Mouse (Mus musculus) gonadal fat pad, adult 2 months (tissue): Measurements from ENCODE around the gene Klk1b16. TPM values are rescaled to one million over a fixed set of nuclear protein-coding genes. Genes with fewer than 3 reads are reported as not detected.
"Not testable (repeated sequence)": the region's sequence is repeated elsewhere in the genome, so short reads cannot be mapped to it uniquely, and the experiment has no call there.

ENCODE experiments used
- DNase-seq: peaks from one replicate; pipeline ENCODE4 v3.0.0-alpha.2; 2012; ENCODE audit warnings: low read depth
- polyA plus RNA-seq: library from polyadenylated mRNA; depleted of rRNA; stranded (reverse); fragments of >200 nt; gene quantifications from 2 replicates; pipeline ENCODE4 v1.2.3, GENCODE M21; 2012; rRNA removed

Gene Klk1b16
- polyA plus RNA-seq: not detected in 2 replicates

GRCm38 (mm10) chr7:44136467-44136866 is at the start of gene Klk1b16:
TSS of gene Klk1b16 (plus strand) at chr7:44136767.
- no peak for DNase-seq

GRCm38 (mm10) chr7:44096111-44096510 is 40.5 kb upstream of the Klk1b16 start:
- no peak for DNase-seq

- DNase-seq: not testable (repeated sequence)
These were observed 34.5 kb upstream of the Klk1b16 start, which contains the start of gene Klk1b21 for GRCm38 (mm10) chr7:44102028-44102427. TSS of gene Klk1b21 (plus strand) at chr7:44102328.

GRCm38 (mm10) chr7:44112373-44112772 is 24.2 kb upstream of the Klk1b16 start, which contains the start of gene Klk1b22:
TSS of gene Klk1b22 (plus strand) at chr7:44112673.
- DNase-seq: no peak

- no peak for DNase-seq
These were observed 13.1 kb upstream of the Klk1b16 start for GRCm38 (mm10) chr7:44123445-44123844.

- no peak for DNase-seq
These were observed 42.9 kb downstream of the Klk1b16 start for GRCm38 (mm10) chr7:44179299-44180045.

- DNase-seq: not testable (repeated sequence)
These were observed 49.9 kb downstream of the Klk1b16 start for GRCm38 (mm10) chr7:44186516-44186915.

- not testable (repeated sequence) for DNase-seq
These were observed 51.4 kb downstream of the Klk1b16 start, which contains the start of gene Klk1b24 for GRCm38 (mm10) chr7:44187936-44188335. TSS of gene Klk1b24 (plus strand) at chr7:44188236.

Other genes starting within 250 kb of the Klk1b16 start
- not detected in 2 replicates for gene Klk15, start 203.0 kb upstream of the Klk1b16 start, polyA plus RNA-seq
- gene Klk1b8, start 186.1 kb upstream of the Klk1b16 start, polyA plus RNA-seq: 0.57 and 0.96 TPM in 2 replicates
- not detected in 2 replicates for gene Klk1b1, start 170.0 kb upstream of the Klk1b16 start, polyA plus RNA-seq
- not detected in 2 replicates for gene Klk1b9, start 160.7 kb upstream of the Klk1b16 start, polyA plus RNA-seq
- gene Klk1b11, start 140.9 kb upstream of the Klk1b16 start, polyA plus RNA-seq: 0.25 and 0.66 TPM in 2 replicates
- gene Klk1b26, start 124.6 kb upstream of the Klk1b16 start, polyA plus RNA-seq: 0.81 and 1.6 TPM in 2 replicates
- 1.5 and 26.9 TPM in 2 replicates for gene Klk1b27, start 84.5 kb upstream of the Klk1b16 start, polyA plus RNA-seq
- 0.23 and 0.51 TPM in 2 replicates for gene Klk1b21, start 34.4 kb upstream of the Klk1b16 start, polyA plus RNA-seq
- gene Klk1b22, start 24.1 kb upstream of the Klk1b16 start, polyA plus RNA-seq: 16.3 TPM in 1 of 2 replicates, not detected in the other
- 0.51 and 0.88 TPM in 2 replicates for gene Klk1b24, start 51.5 kb downstream of the Klk1b16 start, polyA plus RNA-seq
- gene Klk1b3, start 61.4 kb downstream of the Klk1b16 start, polyA plus RNA-seq: 0.38 and 0.43 TPM in 2 replicates
- gene Klk1b4, start 70.7 kb downstream of the Klk1b16 start, polyA plus RNA-seq: not detected in 2 replicates
- gene Klk1b5, start 79.2 kb downstream of the Klk1b16 start, polyA plus RNA-seq: 2.7 and 3.2 TPM in 2 replicates
- 0.71 and 1.8 TPM in 2 replicates for gene Klk1, start 88.6 kb downstream of the Klk1b16 start, polyA plus RNA-seq
- gene Gm36864, start 99.4 kb downstream of the Klk1b16 start, polyA plus RNA-seq: 0.24 TPM in 1 of 2 replicates, not detected in the other
- gene 1700028J19Rik, start 109.9 kb downstream of the Klk1b16 start, polyA plus RNA-seq: 4.4 and 7.6 TPM in 2 replicates
- gene 2410002F23Rik, start 110.0 kb downstream of the Klk1b16 start, polyA plus RNA-seq: 107 and 113 TPM in 2 replicates
- 0.16 TPM in 1 of 2 replicates, not detected in the other for gene Acp4, start 120.6 kb downstream of the Klk1b16 start, polyA plus RNA-seq
- gene Gm15517, start 124.7 kb downstream of the Klk1b16 start, polyA plus RNA-seq: 16.9 and 20.7 TPM in 2 replicates
- gene Clec11a, start 170.1 kb downstream of the Klk1b16 start, polyA plus RNA-seq: 12.4 and 13.8 TPM in 2 replicates
- gene Shank1, start 173.5 kb downstream of the Klk1b16 start, polyA plus RNA-seq: 0.31 and 0.33 TPM in 2 replicates
- 2.8 and 4.7 TPM in 2 replicates for gene Syt3, start 247.3 kb downstream of the Klk1b16 start, polyA plus RNA-seq
- 0.47 and 0.70 TPM in 2 replicates for gene 1700008O03Rik, start 249.1 kb downstream of the Klk1b16 start, polyA plus RNA-seq